Comparison of ENCODE assay signal across 24 mouse cellular contexts in genomic region chr16:91837558-91838041, GRCm38 (mm10).
DNase-seq lines count a peak whose midpoint lies in the region; ATAC-seq and TF ChIP-seq lines count a peak whose summit lies in the region.
"Had no signal": no experiment of that assay in that cellular context is flagged by ENCODE, and none has a peak within 500 bp of the region (broad histone marks: within the 10 kb centered on the region; RNA-seq: fewer than 3 reads in every experiment).

No protein-coding gene starts in this region.

- 0 out of 2 replicates have a peak, but pooled peaks have one; percentile 6 for ATAC-seq in forebrain, embryonic 11.5 days (replicated peaks; ENCODE audit: low FRiP score)
- no peak for ATAC-seq in forebrain, embryonic 15.5 days (replicated peaks)
- ATAC-seq in hindbrain, embryonic 16.5 days, result peak; percentile 54
- ATAC-seq in midbrain, postnatal 0 days (ENCODE audit: low FRiP score), result no peak
- ATAC-seq: activated CD4-positive, CD25-positive, alpha-beta regulatory T cell, adult 4 months; intestine, postnatal 0 days; liver, embryonic 12.5 days had no signal

- H3K4me1 ChIP-seq in forebrain, embryonic 11.5 days (replicated peaks; ENCODE audit: control insufficient read depth, insufficient read depth, low read length), result peaks cover 10% of the 10 kb centered on the region; the same call in 1 of the 2 replicates
- H3K4me1 ChIP-seq in forebrain, embryonic 15.5 days, result peaks cover 27% of the 10 kb centered on the region
- H3K4me1 ChIP-seq in hindbrain, embryonic 16.5 days (ENCODE audit: control insufficient read depth, insufficient read depth, low read depth, low read length), result peaks cover 16% of the 10 kb centered on the region
- no peaks in the 10 kb centered on the region for H3K4me1 ChIP-seq in midbrain, postnatal 0 days (ENCODE audit: insufficient read depth, low read length)

- peak overlapping the region; percentile 13; the same call in 1 of the 2 replicates for H3K4me2 ChIP-seq in forebrain, embryonic 11.5 days (ENCODE audit: low read depth, low read length, severe bottlenecking)
- H3K4me2 ChIP-seq in forebrain, embryonic 15.5 days (replicated peaks), result no peak overlapping the region
- no peak overlapping the region for H3K4me2 ChIP-seq in hindbrain, embryonic 16.5 days (ENCODE audit: low read length)
- H3K4me2 ChIP-seq in midbrain, postnatal 0 days (ENCODE audit: low read depth, low read length, poor library complexity, severe bottlenecking), result no peak overlapping the region
- H3K4me2 ChIP-seq: liver, embryonic 12.5 days; lung, embryonic 15.5 days; stomach, embryonic 15.5 days had no signal

- H3K27me3 ChIP-seq in forebrain, embryonic 11.5 days (ENCODE audit: control insufficient read depth, insufficient read depth, low read length), result no peaks in the 10 kb centered on the region
- H3K27me3 ChIP-seq in forebrain, embryonic 15.5 days, result no peaks in the 10 kb centered on the region
- H3K27me3 ChIP-seq in hindbrain, embryonic 16.5 days (replicated peaks; ENCODE audit: control insufficient read depth, insufficient read depth, low read length), result no peaks in the 10 kb centered on the region
- H3K27me3 ChIP-seq in midbrain, postnatal 0 days (ENCODE audit: insufficient read depth, low read length), result no peaks in the 10 kb centered on the region
- H3K27me3 ChIP-seq: liver, embryonic 12.5 days; lung, embryonic 15.5 days; stomach, embryonic 15.5 days had no signal

- H3K27ac ChIP-seq in forebrain, embryonic 11.5 days (ENCODE audit: low read depth, low read length), result peak overlapping the region; percentile 67
- H3K27ac ChIP-seq in forebrain, embryonic 15.5 days (replicated peaks), result peak overlapping the region; percentile 56
- peak overlapping the region; percentile 55 for H3K27ac ChIP-seq in hindbrain, embryonic 16.5 days (ENCODE audit: low read depth, low read length)
- peak overlapping the region; percentile 55; the same call in 1 of the 2 replicates for H3K27ac ChIP-seq in midbrain, postnatal 0 days (ENCODE audit: low read depth, low read length)
- H3K27ac ChIP-seq: embryonic facial prominence, embryonic 10.5 days; heart, adult 2 months; liver, embryonic 12.5 days; lung, embryonic 15.5 days; stomach, embryonic 15.5 days had no signal

- no peak for DNase-seq in forebrain, embryonic 11.5 days (ENCODE audit: low spot score)
- DNase-seq in midbrain, postnatal 0 days (ENCODE audit: low spot score), result no peak
- no peak for DNase-seq in cerebellum, adult 9-11 months
- no peak for DNase-seq in cerebellum, adult 11-12 months
- DNase-seq in gastrocnemius, adult 18-20 months (ENCODE audit: low spot score), result no peak
- no peak for DNase-seq in heart, adult 9 months (ENCODE audit: low spot score in 2 of 2)
- DNase-seq: adrenal gland, postnatal 36 days; cerebellum, postnatal 25 days; heart, adult 2 months; heart, postnatal 36 days; kidney, postnatal 14 days; layer of hippocampus, adult 9-11 months; spleen, adult 18-20 months; thymus, postnatal 14 days had no signal

- 60% methylated on average over 4 of the region's 4 CpGs for WGBS in forebrain, embryonic 11.5 days
- WGBS in forebrain, embryonic 15.5 days, result 31% methylated on average over 4 of the region's 4 CpGs
- WGBS in hindbrain, embryonic 16.5 days, result 44% methylated on average over 4 of the region's 4 CpGs
- 80% methylated on average over 4 of the region's 4 CpGs for WGBS in midbrain, postnatal 0 days

- H3K9me3 ChIP-seq in forebrain, embryonic 11.5 days (ENCODE audit: control insufficient read depth, low read length), result no peaks in the 10 kb centered on the region
- no peaks in the 10 kb centered on the region for H3K9me3 ChIP-seq in forebrain, embryonic 15.5 days
- no peaks in the 10 kb centered on the region for H3K9me3 ChIP-seq in hindbrain, embryonic 16.5 days (ENCODE audit: control insufficient read depth, low read length)
- no peaks in the 10 kb centered on the region for H3K9me3 ChIP-seq in midbrain, postnatal 0 days (ENCODE audit: low read length)
- H3K9me3 ChIP-seq: embryonic facial prominence, embryonic 10.5 days; liver, embryonic 12.5 days; lung, embryonic 15.5 days; stomach, embryonic 15.5 days had no signal

- H3K4me3 ChIP-seq in forebrain, embryonic 11.5 days (ENCODE audit: low read depth, low read length), result no peak overlapping the region
- no peak overlapping the region for H3K4me3 ChIP-seq in forebrain, embryonic 15.5 days
- H3K4me3 ChIP-seq in hindbrain, embryonic 16.5 days (ENCODE audit: low read length), result no peak overlapping the region
- no peak overlapping the region for H3K4me3 ChIP-seq in midbrain, postnatal 0 days (ENCODE audit: low read depth, low read length)
- H3K4me3 ChIP-seq: embryonic facial prominence, embryonic 10.5 days; erythroblast, embryonic 14.5 days; heart, adult 2 months; liver, embryonic 12.5 days; lung, embryonic 15.5 days; myocyte; stomach, embryonic 15.5 days had no signal

- no peak for TF ChIP-seq CTCF in midbrain, postnatal 0 days (IDR thresholded peaks at IDR 0.05)

- H3K9ac ChIP-seq in forebrain, embryonic 11.5 days (ENCODE audit: low read length), result 0 out of 2 replicates have a peak overlapping the region, but pooled peaks have one; percentile 21
- no peak overlapping the region for H3K9ac ChIP-seq in forebrain, embryonic 15.5 days (replicated peaks)
- no peak overlapping the region for H3K9ac ChIP-seq in hindbrain, embryonic 16.5 days (ENCODE audit: low read depth, low read length)
- H3K9ac ChIP-seq in midbrain, postnatal 0 days (replicated peaks; ENCODE audit: low read length, poor library complexity, severe bottlenecking), result peak overlapping the region; percentile 29; the same call in 1 of the 2 replicates
- H3K9ac ChIP-seq: liver, embryonic 12.5 days; lung, embryonic 15.5 days; stomach, embryonic 15.5 days had no signal

- peaks cover 2% of the 10 kb centered on the region; the same call in 1 of the 2 replicates for H3K36me3 ChIP-seq in forebrain, embryonic 11.5 days (ENCODE audit: control insufficient read depth, insufficient read depth, low read length)
- peaks cover 35% of the 10 kb centered on the region for H3K36me3 ChIP-seq in forebrain, embryonic 15.5 days
- H3K36me3 ChIP-seq in hindbrain, embryonic 16.5 days (ENCODE audit: control insufficient read depth, insufficient read depth, low read length), result peaks cover 21% of the 10 kb centered on the region
- H3K36me3 ChIP-seq in midbrain, postnatal 0 days (ENCODE audit: insufficient read depth, low read length), result peaks cover 31% of the 10 kb centered on the region

Comparison
In these comparisons a context has a peak if more than half of its experiments do, and no peak if none do; other contexts are left out.
1. ATAC-seq: peak in forebrain, embryonic 11.5 days (single experiment) and hindbrain, embryonic 16.5 days (single experiment); none in forebrain, embryonic 15.5 days (single experiment) and midbrain, postnatal 0 days (single experiment).
2. H3K9ac ChIP-seq: peak in forebrain, embryonic 11.5 days (single experiment) and midbrain, postnatal 0 days (single experiment); none in forebrain, embryonic 15.5 days (single experiment) and hindbrain, embryonic 16.5 days (single experiment).
3. Peak in every context shown above with its lines, with median percentiles within 50 percentile points of each other: H3K27ac ChIP-seq.